Mouse (Mus musculus) thymus, postnatal 0 days (tissue): ENCODE results near the gene Lhx3. TPM values are rescaled to one million over a fixed set of nuclear protein-coding genes. Genes with fewer than 3 reads are reported as not detected.

Source experiments
- DNase-seq: peaks from one replicate; pipeline ENCODE4 v3.0.0-alpha.2; 2015; ENCODE audit warnings: low spot score
- polyA plus RNA-seq: library from polyadenylated mRNA; unstranded; fragments of >200 nt; fragmentation: Nextera tagmentation; extraction: Ambion mirVana; gene quantifications from 2 replicates; pipeline ENCODE4 v1.2.1, GENCODE M21; 2015

The Lhx3 gene
- 0.17 and 0.22 TPM in 2 replicates for polyA plus RNA-seq

- DNase-seq: peak; percentile 74
These were observed at the start of gene Lhx3 for GRCm38 (mm10) chr2:26208126-26208789. Lhx3 (minus strand) TSS chr2:26208289.

- DNase-seq: no peak
These were observed 49.4 kb upstream of the Lhx3 start for GRCm38 (mm10) chr2:26257315-26258096.

- no peak for DNase-seq
These were observed 46.7 kb upstream of the Lhx3 start for GRCm38 (mm10) chr2:26254816-26255215.

- peak; percentile 10 for DNase-seq
These were observed 44.6 kb upstream of the Lhx3 start for GRCm38 (mm10) chr2:26252514-26253206.

GRCm38 (mm10) chr2:26247531-26247930, 39.4 kb upstream of the Lhx3 start:
- no peak for DNase-seq

- no peak for DNase-seq
These were observed 32.8 kb upstream of the Lhx3 start for GRCm38 (mm10) chr2:26240841-26241240.

GRCm38 (mm10) chr2:26240330-26240729, 32.2 kb upstream of the Lhx3 start:
- no peak for DNase-seq

GRCm38 (mm10) chr2:26237290-26237782, 29.2 kb upstream of the Lhx3 start, which contains the start of gene Qsox2:
Qsox2 (minus strand) TSS chr2:26237525.
- DNase-seq: peak; percentile 84

- DNase-seq: no peak
These were observed 28.7 kb upstream of the Lhx3 start for GRCm38 (mm10) chr2:26236681-26237289.

GRCm38 (mm10) chr2:26234771-26235170, 26.7 kb upstream of the Lhx3 start:
- no peak for DNase-seq

- peak; percentile 27 for DNase-seq
These were observed 26.2 kb upstream of the Lhx3 start for GRCm38 (mm10) chr2:26234253-26234652.

GRCm38 (mm10) chr2:26231366-26231765, 23.3 kb upstream of the Lhx3 start:
- peak; percentile 23 for DNase-seq

- DNase-seq: no peak
These were observed 22.2 kb upstream of the Lhx3 start for GRCm38 (mm10) chr2:26230253-26230652.

- peak; percentile 79 for DNase-seq
These were observed 19.7 kb upstream of the Lhx3 start for GRCm38 (mm10) chr2:26227788-26228187.

- peak; percentile 77 for DNase-seq
These were observed 17.2 kb upstream of the Lhx3 start for GRCm38 (mm10) chr2:26225242-26225641.

- no peak for DNase-seq
These were observed 15.9 kb upstream of the Lhx3 start for GRCm38 (mm10) chr2:26223961-26224360.

- no peak for DNase-seq
These were observed 6.4 kb upstream of the Lhx3 start for GRCm38 (mm10) chr2:26214526-26214925.

GRCm38 (mm10) chr2:26209566-26209965, 1.5 kb upstream of the Lhx3 start:
- DNase-seq: no peak

GRCm38 (mm10) chr2:26207559-26207958, 530 bp downstream of the Lhx3 start:
- DNase-seq: no peak

- no peak for DNase-seq
These were observed 2.3 kb downstream of the Lhx3 start for GRCm38 (mm10) chr2:26205761-26206160.

GRCm38 (mm10) chr2:26205126-26205525, 3.0 kb downstream of the Lhx3 start:
- DNase-seq: peak; percentile 38
